Mouse (Mus musculus): ENCODE data around the gene Cactin.

DNA sequence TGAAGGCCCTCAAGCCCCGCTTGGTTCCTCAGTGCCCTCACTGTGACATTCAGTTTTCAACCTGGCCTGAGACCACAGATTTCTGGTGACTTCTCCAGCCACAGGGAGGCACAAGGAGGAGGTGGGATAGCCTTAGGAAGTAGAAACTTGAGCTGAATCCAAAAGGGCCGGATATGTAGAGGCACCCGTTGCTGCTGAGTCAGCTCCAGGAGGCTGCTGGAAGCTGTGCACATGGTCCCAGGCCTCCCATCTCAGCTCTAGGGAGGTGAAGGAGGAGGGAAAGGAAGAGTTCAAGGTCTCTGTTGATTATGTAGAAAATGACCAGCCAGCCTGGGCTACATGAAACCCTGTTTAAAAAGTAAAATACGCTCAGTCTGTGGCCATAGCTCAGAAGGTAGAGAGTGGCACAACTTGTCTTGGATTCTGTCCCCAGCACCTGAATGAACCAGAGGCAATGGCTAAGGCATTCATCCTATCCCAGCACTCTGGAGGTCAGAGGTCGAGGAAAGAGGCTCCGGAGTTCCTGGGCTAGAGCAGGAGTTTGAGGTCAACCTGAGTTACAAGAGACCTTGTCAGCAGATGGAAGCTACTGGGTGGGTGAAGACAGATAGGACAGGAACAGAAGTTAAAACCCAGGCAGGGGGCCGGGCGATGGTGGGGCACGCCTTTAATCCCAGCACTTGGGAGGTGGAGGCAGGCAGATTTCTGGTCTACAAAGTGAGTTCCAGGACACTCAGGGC is 34.0 kb downstream of the Cactin start:
- no peak for TF ChIP-seq EP300 (IDR thresholded peaks at IDR 0.05; ENCODE audit: low read depth)
- no peak for TF ChIP-seq CTCF (IDR thresholded peaks at IDR 0.05; ENCODE audit: low read depth)
